In the genomic region with DNA sequence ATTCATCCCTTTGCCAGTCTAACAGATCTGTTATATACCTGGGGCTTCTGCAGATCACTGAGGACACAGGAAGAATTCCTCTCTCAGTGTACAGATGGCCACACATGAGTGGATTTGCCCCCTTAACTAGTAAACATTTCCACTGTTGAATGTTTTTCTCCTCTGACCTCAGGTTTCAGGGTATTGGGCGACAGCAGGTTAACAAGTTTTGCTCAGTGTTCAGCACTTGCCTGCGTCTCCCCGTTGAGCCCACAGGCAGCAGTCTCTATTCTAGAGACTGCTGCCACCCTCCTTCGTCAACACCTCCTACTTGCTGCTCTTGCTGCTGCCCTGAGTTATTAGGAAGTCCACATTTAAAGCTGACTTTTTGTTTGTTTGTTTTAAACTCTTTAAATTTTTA, we compare ENCODE assay signal across 1 mouse cellular context.
TF ChIP-seq lines count a peak whose summit lies in the region.

No protein-coding gene starts in this region.

TF ChIP-seq in myocyte, 11 proteins besides CTCF, POLR2A, EP300 and RAD21:
- TF ChIP-seq POLR2AphosphoS2 (IDR thresholded peaks at IDR 0.05; ENCODE audit: insufficient read length, low read depth) (peak; percentile 80), CEBPB (IDR thresholded peaks at IDR 0.05; ENCODE audit: insufficient read depth, poor library complexity, severe bottlenecking) (no peak)
